In the genomic region with DNA sequence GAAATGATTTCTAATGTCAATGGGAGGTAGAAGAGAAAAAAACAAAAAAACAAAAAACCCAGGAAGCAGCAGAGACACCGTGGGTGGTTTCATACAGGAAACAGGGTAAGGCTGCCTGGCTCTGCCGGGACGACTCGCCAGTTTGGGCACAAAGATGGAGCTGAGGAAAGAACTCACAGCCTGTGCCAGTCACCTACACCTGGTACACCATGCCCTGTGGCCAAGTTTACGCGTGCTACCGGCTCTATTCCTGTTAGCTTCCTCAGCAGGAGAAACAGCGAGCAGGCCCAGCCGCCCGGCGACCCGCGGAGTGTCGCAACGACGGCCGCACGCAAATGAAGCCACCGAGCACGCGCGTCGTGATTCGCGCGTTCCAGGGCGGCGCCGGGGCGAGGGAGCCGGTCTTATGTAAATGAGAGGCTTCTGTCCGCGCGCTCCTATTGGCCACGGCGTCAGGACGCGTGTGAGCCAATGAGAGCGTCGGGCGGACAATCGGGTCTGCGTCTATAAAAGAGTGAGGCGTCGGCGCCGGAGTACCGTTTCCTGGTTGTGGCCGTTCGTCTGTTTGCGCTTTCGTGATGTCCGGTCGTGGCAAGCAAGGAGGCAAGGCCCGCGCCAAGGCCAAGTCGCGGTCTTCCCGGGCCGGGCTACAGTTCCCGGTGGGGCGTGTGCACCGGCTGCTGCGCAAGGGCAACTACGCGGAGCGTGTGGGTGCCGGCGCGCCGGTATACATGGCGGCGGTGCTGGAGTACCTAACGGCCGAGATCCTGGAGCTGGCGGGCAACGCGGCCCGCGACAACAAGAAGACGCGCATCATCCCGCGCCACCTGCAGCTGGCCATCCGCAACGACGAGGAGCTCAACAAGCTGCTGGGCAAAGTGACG, we compare ENCODE assay signal across 7 mouse cellular contexts. TPM values are rescaled to one million over a fixed set of nuclear protein-coding genes. Genes with fewer than 3 reads are reported as not detected.
DNase-seq lines count a peak whose midpoint lies in the region; ATAC-seq and TF ChIP-seq lines count a peak whose summit lies in the region.
"Not testable (repeated sequence)": the region's sequence is repeated elsewhere in the genome, so short reads cannot be mapped to it uniquely, and the experiment has no call there.

Gene Hist2h2aa1 (plus strand): TSS at position 495 of the 884 bp plus-strand sequence.

- H3K4me1 ChIP-seq in embryonic facial prominence, embryonic 11.5 days (ENCODE audit: control insufficient read depth, insufficient read depth, low read length); small intestine, adult 2 months (ENCODE audit: control insufficient read depth, insufficient read depth, insufficient read length, low read length): not testable (repeated sequence)
- peaks cover 68% of the 10 kb centered on the region for H3K4me1 ChIP-seq in limb, embryonic 10.5 days
- H3K4me1 ChIP-seq in midbrain, embryonic 12.5 days: peaks cover 31% of the 10 kb centered on the region

- peak; percentile 86 for ATAC-seq in embryonic facial prominence, embryonic 11.5 days (replicated peaks; ENCODE audit: insufficient number of reproducible peaks, low FRiP score, low TSS enrichment, low read depth)
- peak; percentile 82 for ATAC-seq in midbrain, embryonic 12.5 days (ENCODE audit: low FRiP score, low read depth)

- peak within 1 kb of the TSS; percentile 62 for H3K4me2 ChIP-seq in embryonic facial prominence, embryonic 11.5 days (ENCODE audit: low read depth, low read length)
- H3K4me2 ChIP-seq in midbrain, embryonic 12.5 days (replicated peaks): peak within 1 kb of the TSS; percentile 65

- WGBS in embryonic facial prominence, embryonic 11.5 days: 0% methylated on average over 21 of the region's 88 CpGs
- under 1% methylated on average over 47 of the region's 88 CpGs for WGBS in limb, embryonic 10.5 days
- WGBS in midbrain, embryonic 12.5 days: under 1% methylated on average over 41 of the region's 88 CpGs
- WGBS in small intestine, adult 2 months: under 1% methylated on average over 40 of the region's 88 CpGs

- peak; percentile 49; the same call in 1 of the 2 replicates for TF ChIP-seq POLR2A in small intestine, adult 2 months (IDR thresholded peaks at IDR 0.05; ENCODE audit: low read depth, low read length)

- H3K36me3 ChIP-seq in embryonic facial prominence, embryonic 11.5 days (replicated peaks; ENCODE audit: control insufficient read depth, insufficient read depth, low read depth, low read length); limb, embryonic 10.5 days; midbrain, embryonic 12.5 days; small intestine, adult 2 months (ENCODE audit: control insufficient read depth, insufficient read depth, low read length): not testable (repeated sequence)

- not testable (repeated sequence) for TF ChIP-seq CTCF in small intestine, adult 2 months (IDR thresholded peaks at IDR 0.05; ENCODE audit: extremely low read depth, insufficient read length, insufficient replicate concordance, low read depth, low read length)

- not testable (repeated sequence) for H3K27me3 ChIP-seq in embryonic facial prominence, embryonic 11.5 days (ENCODE audit: control insufficient read depth, insufficient read depth, low read length); limb, embryonic 10.5 days (ENCODE audit: low read depth, poor library complexity, severe bottlenecking); midbrain, embryonic 12.5 days; small intestine, adult 2 months (ENCODE audit: control insufficient read depth, insufficient read depth, low read length)

- peak within 1 kb of the TSS; percentile 77 for H3K9ac ChIP-seq in embryonic facial prominence, embryonic 11.5 days (replicated peaks; ENCODE audit: low read length)
- peak within 1 kb of the TSS; percentile 73 for H3K9ac ChIP-seq in midbrain, embryonic 12.5 days (replicated peaks)

- DNase-seq in adrenal gland, adult 2 months: peak; percentile 93
- DNase-seq in embryonic facial prominence, embryonic 11.5 days (ENCODE audit: low spot score): peak; percentile 69
- peak; percentile 100 for DNase-seq in heart, adult 11 months
- peak; percentile 89 for DNase-seq in kidney, adult 18-20 months
- peak; percentile 83 for DNase-seq in limb, embryonic 10.5 days (ENCODE audit: low spot score)

- not testable (repeated sequence) for H3K9me3 ChIP-seq in embryonic facial prominence, embryonic 11.5 days (replicated peaks; ENCODE audit: control insufficient read depth, low read length); limb, embryonic 10.5 days (replicated peaks); midbrain, embryonic 12.5 days

- peak within 1 kb of the TSS; percentile 37 for H3K4me3 ChIP-seq in embryonic facial prominence, embryonic 11.5 days (ENCODE audit: low read depth, low read length)
- peak within 1 kb of the TSS; percentile 55 for H3K4me3 ChIP-seq in limb, embryonic 10.5 days
- peak within 1 kb of the TSS; percentile 50 for H3K4me3 ChIP-seq in midbrain, embryonic 12.5 days
- peak within 1 kb of the TSS; percentile 76 for H3K4me3 ChIP-seq in small intestine, adult 2 months (ENCODE audit: low read depth, low read length)

- H3K27ac ChIP-seq in embryonic facial prominence, embryonic 11.5 days (replicated peaks; ENCODE audit: low read depth, low read length): peak within 1 kb of the TSS; percentile 87
- peak within 1 kb of the TSS; percentile 95 for H3K27ac ChIP-seq in limb, embryonic 10.5 days
- peak within 1 kb of the TSS; percentile 98 for H3K27ac ChIP-seq in midbrain, embryonic 12.5 days (replicated peaks)
- peak within 1 kb of the TSS; percentile 100 for H3K27ac ChIP-seq in small intestine, adult 2 months (ENCODE audit: insufficient read depth, low read depth, low read length)

RNA-seq across cellular contexts. Expression of gene Hist2h2aa1, which starts in this region (rescaled TPM):
- 10 to 100 TPM in 1 of 2 experiments, not detected in 1; 21.4 TPM for total RNA-seq in adrenal gland, adult 2 months (2021)
- 503 and 643 TPM in 2 replicates for polyA plus RNA-seq in adrenal gland, adult 2 months (2012; rRNA removed)
- 7.0 and 15.3 TPM in 2 replicates for polyA plus RNA-seq in embryonic facial prominence, embryonic 11.5 days (2014; fragmentation: Nextera tagmentation; extraction: Ambion mirVana)
- polyA plus RNA-seq in limb, embryonic 10.5 days (2016; fragmentation: Nextera tagmentation; extraction: Ambion mirVana): 12.7 and 15.9 TPM in 2 replicates
- polyA plus RNA-seq in midbrain, embryonic 12.5 days (2016; fragmentation: Nextera tagmentation; extraction: Ambion mirVana): 27.1 and 35.0 TPM in 2 replicates
- polyA plus RNA-seq in small intestine, adult 2 months (2012; rRNA removed): 485 and 622 TPM in 2 replicates

Comparison
In these comparisons a context has a peak if more than half of its experiments do, and no peak if none do; other contexts are left out.
1. Peak in every context shown above with its lines: DNase-seq, ATAC-seq, H3K4me3 ChIP-seq and H3K27ac ChIP-seq.
2. RNA of gene Hist2h2aa1 (polyA plus RNA-seq): 485 to 622 TPM in small intestine, adult 2 months and 503 to 643 TPM in adrenal gland, adult 2 months; 27.1 to 35.0 TPM in midbrain, embryonic 12.5 days, 12.7 to 15.9 TPM in limb, embryonic 10.5 days and 7.0 to 15.3 TPM in embryonic facial prominence, embryonic 11.5 days; every median in the first group is over 10 times any median in the second.